Mouse (Mus musculus): ENCODE data around the gene Nrk.

Gene Nrk

DNA sequence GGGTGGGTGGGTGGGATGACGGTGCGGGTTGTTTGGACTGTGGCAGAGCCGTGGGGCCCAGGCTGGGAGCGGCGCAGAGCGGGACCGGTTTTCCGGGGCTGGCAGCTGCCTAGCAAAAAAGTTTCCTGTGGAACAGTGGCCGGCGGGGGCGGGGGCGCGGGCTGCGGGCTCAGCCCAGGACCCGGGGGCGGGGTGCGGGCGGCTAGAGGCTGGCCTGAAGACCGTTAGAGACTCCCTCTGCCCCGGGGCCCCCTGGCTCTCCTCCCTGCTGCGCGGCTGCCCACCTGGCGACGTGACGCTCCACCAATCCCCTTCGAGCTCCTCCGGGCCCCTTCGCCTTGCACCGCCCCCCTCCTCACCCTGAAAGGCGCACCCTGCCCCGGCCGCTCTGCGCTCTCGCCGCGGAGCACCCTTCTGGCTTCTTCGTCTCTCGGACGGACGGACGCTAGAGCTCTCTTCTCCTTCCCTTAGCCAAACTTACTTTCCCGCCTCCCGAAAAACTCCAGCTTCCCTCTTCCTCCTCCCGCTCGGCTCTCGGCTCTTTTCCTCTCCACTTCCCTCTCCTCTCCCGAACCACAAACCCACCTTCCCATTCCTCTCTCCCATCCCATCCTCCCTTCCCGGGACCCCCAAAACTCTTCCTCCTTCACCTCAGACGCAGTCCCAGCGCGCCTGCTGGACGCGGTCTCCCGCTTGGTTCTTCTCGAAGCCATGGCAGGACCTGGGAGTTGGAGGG, at the start of gene Nrk:
Nrk (plus strand) TSS at position 390 of the 736 bp plus-strand sequence.
- in situ Hi-C loops (cut with MboI, MseI): no loop called here

DNA sequence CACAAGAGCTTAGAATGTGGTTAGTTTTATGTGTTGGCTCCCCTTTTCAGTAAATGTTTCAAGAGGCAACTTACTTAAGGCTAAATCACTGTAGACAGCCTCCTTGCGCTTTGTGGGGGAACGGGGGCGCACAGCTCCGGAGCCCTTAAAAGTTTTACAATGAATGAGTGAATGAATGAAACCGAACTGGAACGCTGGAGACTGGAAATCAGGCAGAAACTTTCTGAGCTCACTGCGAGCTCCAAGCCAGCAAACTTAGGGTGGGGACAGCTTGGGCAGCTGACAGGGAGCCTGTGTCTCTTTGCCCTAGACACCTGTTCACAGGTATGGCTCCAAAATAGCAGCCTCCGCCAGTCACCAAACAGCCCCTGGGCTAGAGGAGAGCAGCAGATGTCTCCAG, 864 bp upstream of the Nrk start:
- in situ Hi-C loops (cut with MboI, MseI): no loop called here

DNA sequence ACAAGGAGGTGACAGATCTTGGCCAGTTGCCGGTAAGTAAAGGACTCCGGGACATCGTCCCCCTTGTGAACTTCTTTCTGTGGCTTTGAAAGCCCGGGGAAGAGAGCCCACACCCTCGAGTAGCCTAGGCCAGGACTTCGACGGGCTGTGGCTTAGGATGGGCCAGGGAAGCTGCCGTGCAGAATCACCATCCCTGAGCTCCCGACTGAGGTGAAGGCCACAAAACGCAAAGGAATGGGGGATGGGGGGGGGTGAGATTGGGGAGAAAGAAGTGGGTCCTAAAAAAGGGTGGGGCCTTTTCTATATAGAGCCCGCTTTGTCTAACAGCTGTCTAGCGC, 516 bp downstream of the Nrk start:
- in situ Hi-C loops (cut with MboI, MseI): loop anchor here (5.0 kb wide), 1 partner anchor 763 kb away; no protein-coding TSS in a partner anchor

DNA sequence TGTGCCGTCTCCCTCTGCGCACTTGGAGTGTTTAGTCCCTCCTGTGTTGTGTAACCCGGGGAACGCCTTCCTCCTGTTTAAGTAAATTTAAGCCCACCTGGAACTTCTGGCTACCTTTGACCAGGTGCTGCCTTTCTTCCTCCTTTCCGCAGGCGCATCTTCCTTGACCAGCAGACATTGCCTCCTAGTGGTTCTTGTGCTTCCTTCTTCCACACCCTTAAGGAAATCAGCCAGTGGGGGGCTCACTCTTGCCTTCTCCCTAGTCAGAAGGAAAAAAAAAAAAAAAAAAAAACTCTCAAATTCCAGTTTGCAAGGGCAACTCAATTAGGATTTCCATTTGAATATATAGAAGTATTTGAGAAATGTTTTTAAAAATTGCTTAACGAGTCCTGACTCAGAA, 4.8 kb downstream of the Nrk start:
- in situ Hi-C loops (cut with MboI, MseI): loop anchor here (5.0 kb wide), 1 partner anchor 758 kb away; no protein-coding TSS in a partner anchor

DNA sequence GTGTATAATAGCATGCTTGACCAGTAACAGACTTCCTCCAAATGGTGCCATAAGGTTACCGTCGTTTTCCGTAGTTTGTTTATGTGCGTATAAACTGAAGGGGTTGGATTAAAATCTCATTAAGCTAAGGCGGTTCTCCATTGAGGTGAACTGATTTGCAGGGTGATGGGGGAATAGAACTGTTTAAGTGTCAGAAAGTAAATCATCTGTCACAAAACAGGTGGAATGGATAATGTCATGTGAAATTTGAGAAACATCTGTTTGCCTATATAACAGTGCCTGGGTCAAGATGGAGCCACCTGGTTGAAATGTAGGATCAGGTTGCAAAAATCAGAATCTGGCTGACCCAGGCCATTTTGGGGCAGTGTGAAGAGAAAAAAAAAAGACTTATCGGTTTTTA, 29.7 kb downstream of the Nrk start:
- in situ Hi-C loops (cut with MboI, MseI): no loop called here

DNA sequence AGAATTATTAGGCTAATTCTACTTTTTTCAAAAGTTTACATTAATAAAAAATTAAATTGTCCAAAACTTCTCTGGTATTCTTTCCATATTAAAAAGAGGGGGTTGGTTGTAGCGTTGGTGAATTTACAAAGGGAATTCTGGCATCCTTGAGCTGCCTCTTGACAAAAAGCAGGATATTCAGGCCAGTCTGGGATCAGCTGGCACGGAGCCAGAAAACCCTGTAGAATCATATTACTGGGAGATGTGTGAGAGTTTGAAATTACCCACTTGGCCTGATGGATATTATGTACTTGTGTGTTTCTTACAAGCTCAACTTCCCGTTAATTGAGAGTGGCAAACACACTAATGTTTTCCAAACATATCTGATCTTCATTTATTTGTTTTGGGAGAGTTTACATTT, 46.5 kb downstream of the Nrk start:
- in situ Hi-C loops (cut with MboI, MseI): no loop called here

DNA sequence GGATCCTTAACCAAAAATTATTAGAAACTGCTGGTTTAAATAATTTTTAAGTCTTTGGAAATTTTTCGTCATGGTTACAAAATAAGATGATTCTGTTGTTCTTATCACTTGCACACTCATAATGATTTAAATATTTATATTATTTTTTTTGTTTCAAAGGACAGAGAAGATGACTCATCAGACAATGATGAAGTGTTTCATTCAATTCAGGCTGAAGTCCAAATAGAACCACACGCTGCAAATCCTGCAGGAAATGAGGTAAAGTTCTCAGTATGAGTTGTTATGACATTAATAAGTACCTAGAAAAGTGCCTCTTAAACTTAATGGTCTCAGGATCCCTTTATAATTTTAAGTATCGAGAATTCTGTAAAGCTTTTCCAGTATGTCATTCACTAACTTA, 64.3 kb downstream of the Nrk start:
- in situ Hi-C loops (cut with MboI, MseI): no loop called here

DNA sequence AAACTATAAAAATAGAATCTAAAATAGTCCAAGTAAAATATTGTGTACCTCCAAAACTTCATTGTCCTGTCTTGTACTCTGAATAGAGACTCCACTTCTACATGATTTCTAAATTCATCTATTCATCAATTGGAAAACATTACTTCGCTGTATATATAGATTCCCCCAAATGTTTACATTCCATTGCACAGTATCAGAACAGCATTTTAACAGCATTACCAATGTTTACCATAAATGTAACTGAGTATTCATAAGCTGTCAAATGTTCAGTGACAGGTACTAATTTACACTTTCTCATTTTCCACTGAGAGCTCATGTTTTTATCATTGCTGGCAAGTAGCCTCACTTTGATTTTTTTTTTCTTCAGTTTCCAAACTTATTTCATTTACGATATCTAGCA, 65.0 kb downstream of the Nrk start:
- in situ Hi-C loops (cut with MboI, MseI): no loop called here

DNA sequence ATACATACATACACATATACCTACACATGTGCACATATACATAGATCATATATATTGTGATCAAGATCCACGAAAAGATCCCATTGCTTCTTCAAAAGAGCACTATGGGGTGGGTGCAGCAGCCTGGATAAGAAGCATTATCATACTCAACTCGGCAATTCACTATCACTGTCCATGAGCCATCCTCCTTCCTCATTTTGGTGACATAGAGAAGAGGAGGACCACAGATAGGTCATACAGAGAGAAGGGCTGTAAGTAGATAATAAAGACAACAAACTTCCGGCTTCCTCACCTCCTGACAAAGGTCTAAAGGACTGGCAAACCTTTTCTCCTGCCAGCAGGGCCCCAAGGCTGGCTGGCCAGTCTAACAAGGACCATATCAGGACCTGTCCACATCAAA, 100.3 kb downstream of the Nrk start:
- in situ Hi-C loops (cut with MboI, MseI): no loop called here

DNA sequence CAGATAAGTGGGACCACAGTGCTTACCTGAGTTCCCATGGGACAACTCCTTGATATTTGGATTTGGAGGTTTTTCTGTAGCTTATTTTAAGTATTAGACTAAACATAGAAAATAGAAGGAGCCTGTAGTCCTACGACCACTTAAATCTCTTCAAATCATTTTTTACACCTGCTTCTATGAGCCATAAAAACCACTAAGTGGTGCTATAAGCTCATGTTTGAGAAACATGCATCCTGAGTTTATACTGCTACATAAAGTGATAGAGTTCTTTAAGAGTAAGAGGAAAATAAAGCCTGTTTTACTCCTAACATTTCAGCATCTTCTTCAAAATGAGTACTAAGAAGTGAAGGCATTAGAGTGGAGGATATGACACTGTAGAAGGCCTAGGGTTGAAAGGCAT, 102.3 kb downstream of the Nrk start:
- in situ Hi-C loops (cut with MboI, MseI): no loop called here

DNA sequence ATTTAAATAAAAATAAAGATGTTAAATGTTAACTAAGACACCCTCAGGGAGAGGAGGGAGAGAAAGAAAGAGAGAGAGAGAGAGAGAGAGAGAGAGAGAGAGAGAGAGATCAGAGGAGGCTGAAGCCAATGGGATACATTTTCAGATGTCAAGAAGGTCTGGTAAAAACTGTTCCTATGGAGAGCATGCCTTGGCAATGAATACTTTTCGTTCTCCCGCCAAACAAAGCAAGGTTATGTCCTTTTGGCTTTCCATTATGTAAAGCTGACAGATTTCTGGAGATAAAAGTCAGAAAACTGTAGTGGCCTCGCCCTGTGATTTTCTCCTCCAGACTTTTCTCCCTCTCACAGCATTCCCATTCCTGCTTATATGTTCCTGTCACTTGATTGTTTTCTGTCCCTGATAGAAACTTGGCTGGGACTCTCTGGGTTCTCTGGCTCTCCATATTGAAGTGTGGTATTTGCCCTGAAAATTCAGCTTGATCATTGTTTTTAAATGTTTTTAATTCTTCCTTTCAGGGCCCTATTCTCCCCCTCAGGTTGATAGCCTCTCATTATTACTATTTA, 112.4 kb downstream of the Nrk start:
- in situ Hi-C loops (cut with MboI, MseI): no loop called here

DNA sequence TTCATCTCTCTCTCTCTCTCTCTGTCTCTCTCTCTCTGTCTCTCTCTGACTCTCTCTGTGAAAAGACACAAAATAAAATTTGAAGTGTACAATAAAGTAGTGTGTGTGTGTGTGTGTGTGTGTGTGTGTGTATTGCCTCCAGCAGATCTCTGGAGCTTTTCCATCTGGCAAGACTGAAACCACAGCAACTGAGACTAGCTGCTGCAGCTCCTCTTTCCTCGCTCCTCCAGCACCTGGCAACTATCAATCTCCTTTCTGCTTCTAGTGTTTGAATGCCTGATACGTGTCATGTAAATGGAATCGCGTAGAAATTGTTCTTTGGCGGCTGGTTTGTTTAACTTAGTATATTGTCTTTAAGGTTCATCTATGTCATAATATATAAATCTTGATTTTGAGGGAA, 113.1 kb downstream of the Nrk start:
- in situ Hi-C loops (cut with MboI, MseI): no loop called here

DNA sequence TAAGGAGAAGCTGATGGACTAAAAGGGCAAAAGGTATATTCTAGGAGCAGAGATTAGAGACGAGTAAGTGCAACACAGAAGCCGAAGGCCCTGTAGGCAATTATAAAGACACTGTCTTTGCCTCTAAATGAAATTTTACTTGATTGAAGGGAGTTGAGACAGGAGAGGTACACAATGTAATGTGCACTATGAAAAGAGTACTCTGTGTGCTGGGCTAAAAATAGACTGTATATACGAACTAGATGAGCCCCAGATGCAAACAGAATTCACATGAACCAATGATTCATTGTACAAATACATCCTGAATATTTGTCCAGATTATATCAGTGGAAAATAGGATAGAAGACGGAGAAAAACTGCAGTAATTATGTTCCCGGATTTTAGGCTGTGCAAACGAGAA, 113.7 kb downstream of the Nrk start:
- in situ Hi-C loops (cut with MboI, MseI): no loop called here

DNA sequence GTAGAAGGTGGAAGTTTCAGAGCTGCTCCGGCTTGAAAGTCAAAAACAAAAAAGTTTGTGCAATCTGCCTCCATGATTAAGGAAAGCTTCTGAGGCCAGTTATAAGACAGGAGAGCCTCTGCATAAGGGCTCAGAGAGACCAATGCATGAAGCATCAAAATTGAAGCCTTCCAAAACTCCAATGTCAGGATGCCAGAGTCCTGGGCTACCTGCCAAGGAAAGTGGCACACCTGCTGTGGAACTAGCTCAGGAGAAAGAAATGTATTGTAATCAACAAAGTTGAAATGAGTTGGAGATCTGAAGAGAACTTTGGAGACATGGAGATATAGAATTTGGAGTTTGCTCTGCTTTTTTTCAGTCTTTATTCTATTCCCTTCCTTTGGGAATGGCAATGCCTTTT, 123.4 kb downstream of the Nrk start:
- in situ Hi-C loops (cut with MboI, MseI): no loop called here

DNA sequence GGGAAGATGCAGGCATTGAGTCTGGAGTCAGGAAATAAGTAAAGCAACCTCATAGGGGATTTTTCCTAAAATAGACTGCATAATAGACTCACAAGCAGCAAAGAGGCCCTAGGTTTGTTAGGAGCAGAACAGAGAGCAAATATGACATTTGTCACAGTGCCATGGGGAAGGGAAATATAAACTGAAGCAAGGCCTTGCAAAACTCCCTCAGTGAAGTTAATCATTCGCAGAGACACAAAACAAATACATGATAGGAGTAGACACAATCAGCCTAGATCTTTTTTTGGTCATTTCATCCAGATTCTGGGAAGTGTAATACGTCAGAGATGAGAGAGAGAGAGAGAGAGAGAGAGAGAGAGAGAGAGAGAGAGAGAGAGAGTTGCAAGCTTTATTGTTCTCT, 125.1 kb downstream of the Nrk start:
- in situ Hi-C loops (cut with MboI, MseI): no loop called here

DNA sequence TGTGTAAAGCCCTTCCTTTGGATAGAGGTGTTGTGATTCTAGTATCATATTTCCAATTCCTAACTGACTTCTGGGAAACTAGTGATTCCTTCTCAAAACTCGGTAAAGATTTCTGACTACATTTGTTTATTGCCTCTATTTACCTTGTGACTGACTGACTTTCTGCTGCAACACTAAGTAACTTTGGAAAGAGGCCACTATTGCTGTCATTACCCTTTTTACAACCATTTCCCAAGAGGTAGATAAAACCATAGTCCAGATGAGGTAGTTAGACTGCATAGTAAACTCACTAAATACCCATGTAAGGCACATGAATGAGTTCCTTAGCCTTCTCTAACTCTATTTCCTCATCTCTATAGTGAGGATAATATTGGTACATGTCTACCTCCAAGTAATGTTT, 126.9 kb downstream of the Nrk start:
- in situ Hi-C loops (cut with MboI, MseI): no loop called here

DNA sequence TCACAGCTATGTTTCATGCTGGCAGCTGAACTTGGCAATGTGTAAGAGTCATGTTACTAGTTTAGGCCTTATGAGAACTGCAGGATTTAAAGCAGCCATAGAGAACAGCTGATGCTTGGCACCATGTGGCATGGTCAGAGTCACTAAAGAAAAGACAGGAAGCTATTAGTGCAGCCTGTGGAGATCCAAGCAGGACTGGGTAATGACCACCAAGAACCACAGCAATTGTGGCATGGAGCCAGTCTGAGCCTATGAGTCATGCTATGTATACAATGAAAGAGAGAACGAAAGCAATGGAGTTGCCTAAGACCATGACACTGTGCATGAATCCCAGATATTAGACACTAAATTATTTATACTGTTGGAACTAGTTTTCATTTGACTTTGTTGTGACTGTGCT, 137.7 kb downstream of the Nrk start:
- in situ Hi-C loops (cut with MboI, MseI): no loop called here

DNA sequence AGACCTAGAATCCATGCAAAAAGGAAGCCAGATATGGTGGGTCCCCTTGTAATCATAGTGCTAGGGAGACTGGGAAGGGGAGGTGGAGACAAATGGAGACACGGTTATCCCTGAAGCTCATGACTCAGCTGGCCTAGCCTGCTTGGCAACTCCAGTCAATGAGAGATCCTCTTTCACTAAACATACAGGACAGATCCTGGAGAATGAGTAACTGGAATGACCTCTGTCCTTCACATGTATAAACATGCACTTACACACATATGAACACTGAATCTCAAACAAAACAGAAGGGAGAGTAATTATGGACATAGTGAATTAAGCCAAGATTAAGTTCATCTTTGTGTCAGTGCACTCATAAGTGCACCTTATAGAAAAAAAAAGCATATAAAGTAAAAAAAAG, 138.9 kb downstream of the Nrk start:
- in situ Hi-C loops (cut with MboI, MseI): no loop called here
